Mouse (Mus musculus) common myeloid progenitor, adult 5-6 weeks (primary cell): Measurements from ENCODE around the gene Fgfr2. TPM values are rescaled to one million over a fixed set of nuclear protein-coding genes. Genes with fewer than 3 reads are reported as not detected.

Experiments
- ATAC-seq: replicated peaks from 2 replicates; pipeline ENCODE4 v1.8.0; 2016; ENCODE audit warnings: low read depth, mild to moderate bottlenecking, moderate TSS enrichment, inconsistent platforms; ENCODE audit not compliant: poor library complexity, severe bottlenecking
- total RNA-seq: library from RNA; stranded (forward); fragments of 200-1000, 187-1606 nt; gene quantifications from 2 replicates; pipeline ENCODE4 v1.2.3, GENCODE M21; 2017

The Fgfr2 gene
- total RNA-seq, 1 experiment from 2014 or later, result not detected

DNA sequence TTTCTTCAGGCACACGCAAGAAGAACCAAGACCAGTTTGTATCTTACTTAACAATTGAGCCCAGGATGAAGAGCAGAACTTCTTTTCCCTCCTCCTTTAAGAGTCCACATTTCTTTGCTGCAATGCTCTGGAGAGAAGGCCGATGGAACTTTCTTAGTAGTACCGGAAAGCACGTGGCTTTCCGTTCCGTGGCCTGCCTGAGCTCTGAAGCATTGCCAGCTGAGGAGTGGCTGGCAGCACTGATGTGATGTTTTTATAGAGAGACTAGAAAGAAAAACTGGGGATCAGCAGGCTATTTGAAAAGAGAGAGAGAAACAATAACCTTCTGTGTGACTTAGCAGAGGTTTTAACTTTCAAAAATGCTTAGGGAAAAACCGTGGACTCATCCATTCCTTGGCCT lies 1031.6 kb downstream of the Fgfr2 start:
- no peak for ATAC-seq

DNA sequence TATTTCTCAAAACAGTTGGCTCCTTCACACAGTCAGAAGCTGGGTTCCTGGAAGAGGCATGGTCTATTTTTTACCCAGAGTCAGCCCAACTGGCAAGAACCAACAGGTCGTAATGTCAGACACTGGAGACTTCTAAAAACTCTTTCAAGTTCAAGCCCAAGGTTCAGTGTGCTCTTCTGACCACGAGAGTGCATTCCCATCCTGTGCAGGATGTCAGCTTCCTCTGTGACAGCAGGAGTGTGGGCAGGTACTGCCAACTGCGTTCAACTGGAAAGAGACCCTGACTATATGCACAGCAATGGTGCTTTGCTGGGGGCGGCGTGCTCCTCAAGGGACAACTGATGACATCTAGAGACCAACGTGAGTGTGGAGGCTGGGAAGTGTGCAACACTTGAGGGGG lies 1034.5 kb downstream of the Fgfr2 start:
- ATAC-seq, result no peak

DNA sequence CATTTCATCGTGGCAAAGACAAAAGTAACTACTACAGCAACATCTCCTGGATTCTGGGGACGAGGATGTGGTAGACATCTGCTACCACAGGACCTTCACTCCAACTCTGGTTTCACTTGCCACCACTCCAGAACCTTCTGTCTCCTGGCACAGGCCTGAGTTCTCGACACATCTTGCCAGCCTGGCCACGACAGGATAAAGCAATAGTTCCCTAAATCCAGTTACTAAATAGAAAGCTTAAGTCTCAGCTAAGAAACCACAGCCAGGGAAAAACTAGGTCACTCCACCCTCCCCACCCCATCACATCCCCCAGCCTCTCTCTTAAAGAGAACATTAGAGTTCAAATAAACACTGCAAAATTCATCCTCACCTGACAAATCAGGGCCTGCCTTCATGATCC lies 1035.0 kb downstream of the Fgfr2 start:
- no peak for ATAC-seq

DNA sequence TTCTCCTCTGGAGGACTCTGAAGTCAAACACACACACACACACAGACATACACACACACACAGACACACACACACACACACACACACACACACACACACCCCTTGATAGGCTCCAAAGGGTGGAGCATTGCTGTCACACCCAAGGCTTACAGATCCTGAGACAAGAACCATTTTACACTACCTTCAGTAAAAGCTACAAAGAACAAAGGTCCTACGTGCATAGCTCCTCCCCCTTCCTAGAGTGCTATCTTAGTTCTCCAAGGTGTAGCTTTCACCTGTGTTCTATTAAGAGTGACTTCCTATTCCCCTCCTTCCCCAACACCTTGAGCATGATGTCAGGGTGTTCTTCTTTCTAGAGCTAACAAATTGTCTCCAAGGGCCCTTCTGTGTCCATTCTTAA lies 1047.3 kb downstream of the Fgfr2 start:
- no peak for ATAC-seq

DNA sequence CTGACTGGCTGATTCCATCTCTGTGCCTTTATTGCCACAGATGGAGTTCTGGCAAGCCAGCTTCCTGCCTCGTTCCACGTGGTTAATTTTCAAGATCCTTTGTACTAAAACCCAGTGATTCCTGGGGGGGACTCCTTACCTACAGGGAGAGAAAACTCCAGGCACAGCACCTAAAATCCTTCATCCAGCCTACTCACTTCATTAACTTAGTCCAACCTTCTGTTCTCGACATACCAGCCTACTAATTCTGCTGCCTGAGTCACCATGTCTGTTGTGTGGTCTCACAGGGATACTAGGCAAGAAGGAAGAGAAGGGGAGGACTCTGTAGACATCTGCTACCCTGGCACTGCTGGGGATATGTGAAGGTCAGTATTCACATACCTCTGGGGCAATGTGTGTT lies 1048.6 kb downstream of the Fgfr2 start:
- no peak for ATAC-seq

DNA sequence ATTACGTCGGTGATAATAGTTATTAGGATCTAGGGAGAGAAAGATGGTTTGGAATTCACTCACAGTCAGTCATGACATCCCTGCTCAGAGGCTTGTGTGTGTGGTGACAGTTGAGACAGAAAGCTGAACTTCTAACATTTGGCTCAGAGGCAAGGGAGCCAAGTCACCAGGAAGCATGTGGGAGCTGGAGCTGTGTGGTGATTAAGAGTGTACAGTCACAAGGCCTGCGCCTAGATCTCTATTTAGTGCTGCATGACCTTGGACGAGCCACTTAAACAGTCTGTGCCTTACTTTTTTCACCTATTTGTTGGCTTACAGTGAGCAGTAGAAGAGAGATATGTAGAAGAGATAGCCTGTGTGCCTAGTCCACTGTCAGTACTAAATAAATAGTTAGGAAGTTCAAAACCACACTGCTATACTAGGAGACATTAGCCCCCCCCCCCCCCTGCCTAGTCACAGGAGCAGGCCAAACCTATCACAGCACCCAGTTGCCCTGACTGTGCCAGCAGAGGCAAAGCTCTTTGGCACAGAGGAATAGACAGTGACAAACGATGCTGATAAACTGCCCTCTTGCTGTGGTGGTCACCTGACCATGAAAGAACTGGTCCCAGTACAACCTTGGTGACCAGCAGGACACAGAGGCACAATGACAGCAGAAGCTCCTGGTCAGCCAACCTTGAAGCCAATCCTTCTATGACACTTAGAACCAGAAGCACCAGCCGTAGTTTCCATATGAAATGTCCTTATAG lies 1052.1 kb downstream of the Fgfr2 start:
- no peak for ATAC-seq

DNA sequence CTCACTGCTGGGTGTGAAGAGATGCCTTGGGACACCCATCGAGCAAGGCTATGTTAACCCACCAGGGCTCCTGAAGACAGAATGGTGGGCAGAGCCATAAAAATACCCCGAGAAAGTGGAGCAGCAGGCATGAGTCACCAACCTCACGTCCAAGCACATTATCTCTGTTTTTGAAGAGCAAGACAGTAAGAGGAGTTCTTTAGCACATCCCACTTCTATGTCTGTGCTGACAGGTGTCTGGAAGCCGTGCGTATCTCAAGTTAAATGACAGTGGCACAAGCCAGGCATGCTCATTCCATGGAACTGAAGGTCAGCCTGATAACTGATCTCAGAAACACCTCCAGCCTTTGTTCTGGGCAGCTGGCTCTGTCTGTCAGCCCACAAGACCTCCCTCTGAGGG lies 1055.2 kb downstream of the Fgfr2 start:
- no peak for ATAC-seq

DNA sequence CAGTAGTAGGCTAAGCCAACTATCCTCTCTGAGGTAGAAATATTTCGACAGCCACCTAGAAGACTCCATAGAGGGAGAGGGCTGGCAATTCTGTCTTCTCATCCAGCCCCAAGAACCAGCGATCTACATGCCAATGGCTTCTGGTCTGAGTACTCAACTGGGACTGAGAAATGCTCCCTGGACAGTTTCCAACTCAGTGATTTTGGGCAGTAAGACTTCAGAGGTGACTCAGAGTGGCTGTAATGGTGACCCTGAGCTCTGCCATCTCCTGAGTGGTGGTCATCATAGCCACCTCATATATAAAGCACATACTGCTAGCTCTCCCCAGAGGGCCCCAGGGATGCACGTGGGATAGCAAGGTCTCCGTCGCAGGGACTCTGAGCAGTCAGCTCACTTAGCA lies 1055.6 kb downstream of the Fgfr2 start:
- no peak for ATAC-seq

DNA sequence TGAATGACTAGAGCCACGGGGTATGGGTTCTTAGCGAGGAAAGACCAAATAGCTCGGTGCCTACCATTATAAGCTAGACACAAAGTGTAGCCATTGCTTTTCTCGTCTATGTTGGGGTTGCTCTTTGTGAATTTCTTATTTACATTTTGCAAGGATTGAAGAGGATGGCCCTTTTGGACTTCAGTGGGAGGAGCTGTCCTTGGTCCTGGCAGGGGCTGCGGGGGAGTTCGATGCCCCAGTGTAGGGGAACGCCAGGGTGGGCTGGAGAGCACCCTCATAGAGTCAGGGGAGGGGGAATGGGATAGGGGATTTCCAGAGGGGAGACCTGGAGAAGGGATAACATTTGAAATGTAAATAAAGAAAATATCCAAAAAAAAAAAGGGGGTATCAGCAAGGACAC lies 1063.0 kb downstream of the Fgfr2 start:
- no peak for ATAC-seq

DNA sequence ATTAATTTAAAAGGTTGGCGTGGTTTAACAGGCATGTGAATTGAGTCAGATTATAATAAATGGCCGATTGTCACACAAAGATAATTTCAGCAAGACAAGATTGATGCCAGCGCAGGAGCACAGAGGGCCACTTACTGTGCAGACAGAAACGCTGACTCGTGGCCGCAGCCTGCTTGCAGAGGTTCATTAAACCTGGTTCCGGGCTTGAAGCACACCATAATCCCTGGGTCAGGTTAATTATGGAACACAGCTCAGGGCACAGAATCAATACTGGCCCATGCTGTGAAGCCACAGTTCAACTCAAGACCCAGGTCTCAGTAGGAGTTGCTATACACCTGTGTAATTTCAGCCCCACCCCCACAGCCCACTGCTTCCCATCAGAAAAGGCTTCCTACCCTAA lies 1066.6 kb downstream of the Fgfr2 start:
- ATAC-seq, result no peak

DNA sequence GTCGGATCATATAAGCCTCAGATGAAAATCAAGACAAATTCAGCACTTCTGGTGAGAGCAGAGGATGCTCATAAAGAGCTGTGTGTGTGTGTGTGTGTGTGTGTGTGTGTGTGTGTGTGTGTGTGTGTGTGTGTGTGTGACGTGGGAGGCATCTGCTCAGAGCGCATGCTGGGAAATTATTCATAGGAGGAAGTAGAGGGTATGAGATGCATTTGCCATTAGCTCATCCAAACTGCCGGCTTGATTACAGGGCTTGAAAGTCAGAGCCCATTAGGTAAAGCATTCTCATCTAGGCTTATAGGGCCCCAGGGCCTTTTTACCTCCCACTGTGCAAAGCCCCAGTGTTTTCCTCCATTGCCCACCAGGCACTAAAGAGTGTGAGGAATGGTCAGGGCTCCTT lies 1076.5 kb downstream of the Fgfr2 start:
- ATAC-seq, result no peak

DNA sequence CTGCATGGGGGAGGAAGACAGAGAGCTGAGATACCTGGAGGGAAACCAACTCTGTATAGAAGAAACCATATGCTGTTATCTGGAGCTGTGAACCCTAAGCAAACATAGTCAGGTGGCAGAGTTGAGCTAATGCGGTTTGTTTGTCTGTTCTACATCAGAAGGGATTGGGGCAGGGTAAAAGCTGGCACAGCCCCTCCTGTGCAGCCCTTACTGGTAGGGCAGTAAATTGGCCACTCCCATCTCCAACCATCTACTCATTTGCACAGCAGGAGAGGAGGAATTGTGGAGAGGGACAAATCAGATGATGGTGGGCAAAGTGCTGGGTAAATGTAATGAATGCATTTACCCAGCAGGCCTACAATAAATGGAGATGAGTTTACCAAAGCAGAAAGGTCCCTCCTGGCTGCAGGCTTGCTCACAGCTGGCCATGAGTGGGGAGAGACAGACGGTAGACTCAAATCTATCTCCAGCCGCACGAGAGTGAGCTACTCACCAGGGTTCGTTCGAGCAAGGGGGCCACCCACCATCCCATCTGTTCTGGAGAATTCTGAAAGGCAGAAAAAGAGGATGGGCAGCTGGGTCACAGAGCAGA lies 1091.1 kb downstream of the Fgfr2 start:
- no peak for ATAC-seq

DNA sequence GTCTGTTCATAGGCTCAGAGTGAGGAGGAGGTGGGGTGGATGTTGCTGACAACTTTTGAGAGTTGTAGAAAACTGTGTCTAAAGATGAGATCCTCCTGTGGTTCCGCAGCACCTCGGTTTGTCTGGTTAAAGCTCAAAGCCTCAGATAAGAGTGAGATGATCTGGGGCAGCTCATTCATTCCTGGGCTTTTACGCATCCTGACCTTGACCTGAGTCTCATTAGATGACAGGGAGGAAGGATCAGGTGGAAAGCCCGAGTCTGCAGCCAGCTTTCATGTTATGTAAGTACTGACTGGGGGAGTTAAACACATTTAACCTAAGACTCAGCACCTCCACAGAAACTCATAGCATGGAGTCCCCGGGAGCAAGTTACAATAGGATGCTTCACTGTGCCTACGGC lies 1096.5 kb downstream of the Fgfr2 start:
- ATAC-seq, result no peak

DNA sequence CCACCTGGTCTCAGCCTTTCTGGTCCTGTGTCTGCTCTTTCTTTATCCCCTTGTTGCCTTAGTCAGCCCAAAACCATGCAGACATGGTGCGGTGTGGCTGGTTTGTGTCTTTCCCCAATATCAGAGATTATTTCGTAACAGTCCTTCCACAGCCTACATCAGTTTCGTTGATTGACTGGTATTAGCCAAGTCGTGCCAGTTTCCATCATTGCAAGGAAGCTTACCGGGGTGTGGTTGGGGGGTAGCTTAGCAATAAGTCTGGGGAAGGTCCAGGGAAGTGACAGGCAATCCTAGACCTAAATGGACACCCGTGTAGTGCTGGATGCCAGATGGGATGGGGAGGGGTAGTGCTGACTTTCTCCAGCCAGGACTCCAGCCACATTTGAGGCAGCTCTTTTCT lies 1097.6 kb downstream of the Fgfr2 start:
- no peak for ATAC-seq

DNA sequence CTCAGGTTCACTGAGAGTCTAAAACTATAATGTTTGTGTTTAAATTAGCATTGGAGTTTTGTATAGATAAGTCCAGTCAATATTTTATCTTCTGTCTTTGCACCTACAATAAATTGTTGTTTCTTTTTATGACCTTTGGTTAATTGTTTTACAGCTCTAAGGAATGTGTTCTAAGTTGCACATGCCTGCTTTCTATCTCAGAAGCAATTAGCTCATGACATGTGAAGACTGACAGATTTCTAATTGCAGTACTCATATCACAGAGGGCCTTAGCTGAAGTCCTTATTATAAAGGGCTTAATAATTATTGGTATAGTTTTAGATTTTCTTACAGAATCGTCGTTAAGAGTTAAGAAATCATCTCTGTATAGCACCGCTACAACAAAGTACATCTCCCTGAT lies 1107.2 kb downstream of the Fgfr2 start:
- no peak for ATAC-seq

DNA sequence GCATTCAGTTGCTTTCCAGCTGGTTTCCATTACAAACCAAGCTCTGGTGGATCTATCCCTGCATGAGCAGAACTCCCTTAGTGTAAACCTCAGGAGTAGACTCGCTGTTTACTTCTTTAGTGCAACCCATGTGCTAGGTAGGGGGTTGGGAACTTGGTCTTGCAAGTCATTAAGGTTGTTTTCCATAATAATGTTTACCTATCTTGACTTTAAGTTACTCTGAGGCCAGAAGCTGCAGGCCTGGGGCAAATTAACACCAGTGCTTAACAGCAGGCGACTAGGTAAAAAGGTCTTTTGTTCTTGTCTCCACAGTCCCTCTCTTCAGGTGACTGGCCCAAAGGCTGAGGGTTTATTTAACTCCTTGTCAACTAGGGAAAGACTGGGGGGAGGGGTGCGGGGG lies 1108.0 kb downstream of the Fgfr2 start:
- no peak for ATAC-seq

DNA sequence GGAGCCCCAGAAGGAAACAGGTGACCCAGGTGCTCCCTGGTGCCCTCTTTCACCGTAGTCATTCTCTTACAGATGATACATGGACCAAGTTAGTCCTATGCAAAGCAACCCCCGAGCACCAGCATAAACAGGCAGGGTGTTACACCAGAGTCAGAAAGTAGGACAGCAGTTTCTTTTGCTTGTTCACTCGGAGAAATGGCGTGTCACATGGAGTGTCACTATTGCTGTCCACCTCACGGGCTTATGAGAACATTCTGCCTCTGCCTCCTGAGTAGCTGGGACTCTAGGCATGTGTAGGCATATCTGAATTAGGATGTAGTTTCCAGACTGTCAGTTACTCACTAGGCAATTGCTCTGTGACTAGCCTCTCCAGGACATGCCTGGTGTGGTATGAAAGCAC lies 1109.2 kb downstream of the Fgfr2 start:
- ATAC-seq, result no peak

DNA sequence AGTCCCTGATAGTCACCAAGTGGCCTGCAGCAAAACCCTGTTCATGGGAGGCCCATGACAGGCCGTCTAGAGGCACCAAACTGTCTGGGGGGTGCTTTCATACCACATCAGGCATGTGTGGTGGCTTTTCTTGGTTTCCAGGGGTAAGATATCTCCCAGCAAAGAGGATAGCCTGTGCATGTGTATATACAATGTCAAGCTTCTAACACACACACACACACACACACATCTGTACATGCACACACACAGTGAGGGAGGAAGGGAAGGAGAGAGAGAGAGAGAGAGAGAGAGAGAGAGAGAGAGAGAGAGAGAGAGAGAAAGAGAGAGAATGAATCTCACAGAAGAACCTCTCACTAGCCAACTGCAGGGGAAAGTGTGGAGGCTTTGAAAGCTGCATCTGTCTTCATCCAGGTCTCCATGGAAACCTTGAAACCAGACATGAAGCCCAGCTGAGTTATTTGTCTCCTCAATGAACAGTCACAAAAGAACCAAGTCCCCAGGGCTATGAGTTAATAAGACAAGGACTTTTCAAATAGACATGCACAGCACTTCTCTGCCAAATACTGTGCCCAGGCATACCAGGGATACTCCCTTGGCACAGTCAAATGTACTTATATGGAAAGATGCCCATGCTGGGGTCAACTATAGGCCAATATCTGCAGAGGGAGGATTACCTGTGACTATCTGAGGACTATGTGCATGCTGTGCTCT lies 1110.0 kb downstream of the Fgfr2 start:
- ATAC-seq, result no peak

DNA sequence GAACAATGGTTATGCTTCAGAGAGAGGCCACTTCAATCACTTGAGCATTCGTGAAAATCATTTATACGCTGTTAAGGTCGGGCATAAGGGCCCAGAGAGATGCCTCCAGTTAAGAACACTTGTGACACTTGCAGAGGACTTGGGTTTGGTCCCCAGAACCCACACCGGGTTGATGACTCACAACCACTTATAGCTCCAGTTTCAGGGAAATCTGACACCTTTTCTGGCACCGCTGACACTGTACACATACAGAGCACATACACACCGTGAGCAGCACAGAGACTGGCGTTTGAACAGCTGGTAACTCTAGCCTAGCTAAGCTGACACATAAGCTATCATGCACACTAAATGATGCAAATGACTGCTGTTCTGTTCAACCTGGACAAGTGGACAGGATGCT lies 1114.1 kb downstream of the Fgfr2 start:
- no peak for ATAC-seq

DNA sequence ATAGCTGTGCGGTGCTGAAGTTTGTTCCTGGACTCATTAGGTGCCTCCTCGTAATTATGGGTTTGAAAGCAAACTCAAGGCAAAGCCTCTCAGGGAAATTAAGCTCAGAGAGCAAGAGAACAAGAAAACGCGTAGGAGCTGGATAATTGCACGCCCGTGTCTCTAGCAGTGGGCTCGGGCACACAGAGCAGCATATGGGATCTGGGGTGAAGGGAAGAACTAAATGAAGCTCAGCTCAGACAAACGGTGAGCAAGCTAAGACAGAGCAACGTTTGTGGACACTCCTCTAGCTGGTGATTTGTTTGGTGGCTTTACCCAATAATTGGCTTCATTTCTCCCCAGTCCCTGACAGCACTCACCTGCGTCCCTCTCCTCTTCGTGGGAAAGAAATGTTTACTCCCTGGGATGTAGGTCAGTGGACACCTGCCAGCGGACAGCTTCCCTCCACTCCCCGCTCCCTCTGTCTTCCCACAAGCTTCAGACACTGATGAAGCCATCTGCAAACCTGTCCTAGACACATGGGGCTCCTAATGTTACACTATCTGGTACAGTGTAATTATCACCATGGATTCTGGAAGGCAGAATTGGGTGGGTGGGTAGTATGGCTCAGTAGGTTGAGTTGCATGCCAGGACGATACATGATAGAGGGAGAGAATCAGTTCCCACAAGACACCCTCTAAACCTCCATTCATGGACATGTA lies 1117.0 kb downstream of the Fgfr2 start:
- no peak for ATAC-seq

DNA sequence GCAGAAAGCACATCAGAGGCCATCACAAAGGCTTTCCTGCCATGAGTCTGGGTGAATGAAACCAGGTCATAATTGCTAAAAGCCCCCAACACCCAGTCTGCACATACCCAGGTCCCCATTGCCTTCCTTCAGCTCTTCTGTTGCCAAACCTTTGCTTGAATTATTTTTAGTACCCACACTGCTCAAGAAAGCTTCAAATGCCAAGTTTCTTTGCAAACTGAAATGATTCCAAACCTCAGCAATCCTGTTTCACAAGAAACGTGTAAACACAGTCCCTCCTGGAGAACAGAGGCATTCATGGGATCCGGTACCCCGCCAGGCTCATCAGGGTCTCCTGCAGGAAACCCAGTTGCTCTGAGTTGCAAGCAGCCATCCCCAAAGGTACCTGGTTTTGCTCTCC lies 1130.3 kb downstream of the Fgfr2 start:
- no peak for ATAC-seq
